In genomic region chr9:118953465-118954194, GRCm38 (mm10) we compare ENCODE assay signal across 9 mouse cellular contexts.
"Had no signal": no experiment of that assay in that cellular context is flagged by ENCODE, and none has a peak within 500 bp of the region (broad histone marks: within the 10 kb centered on the region; RNA-seq: fewer than 3 reads in every experiment).

No protein-coding gene starts in this region.

- ATAC-seq: intestine, embryonic 16.5 days; liver, embryonic 12.5 days had no signal

- DNase-seq: kidney, adult 2 months; kidney, postnatal 36 days; lung, embryonic 14.5 days; lung, postnatal 4 days; midbrain, embryonic 14.5 days; thymus, adult 2 months; thymus, postnatal 25 days had no signal
